ENCODE assay signal across 23 mouse cellular contexts in the genomic region with DNA sequence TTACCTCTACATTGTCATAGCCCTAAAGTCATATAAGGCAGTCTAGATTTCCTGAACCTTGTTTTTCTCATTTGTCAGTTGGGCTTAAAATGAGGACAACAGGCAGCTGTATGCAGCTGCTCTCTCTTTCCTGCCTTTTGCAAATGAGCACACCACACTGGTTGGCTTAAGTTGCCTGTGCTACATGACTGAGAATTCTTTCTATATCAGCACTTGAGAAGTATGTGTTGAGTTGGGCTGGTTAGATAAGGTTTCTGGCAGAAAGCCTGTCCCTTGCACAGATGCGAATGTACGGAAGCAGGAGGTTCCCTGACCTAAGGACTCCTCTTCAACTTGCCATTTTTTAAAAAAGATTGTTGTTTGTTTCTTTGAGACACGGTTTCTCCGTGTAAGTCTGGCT. TPM values are rescaled to one million over a fixed set of nuclear protein-coding genes. Genes with fewer than 3 reads are reported as not detected.
DNase-seq lines count a peak whose midpoint lies in the region; ATAC-seq and TF ChIP-seq lines count a peak whose summit lies in the region.
"Had no signal": no experiment of that assay in that cellular context is flagged by ENCODE, and none has a peak within 500 bp of the region (broad histone marks: within the 10 kb centered on the region; RNA-seq: fewer than 3 reads in every experiment).

No protein-coding gene starts in this region.

- intact Hi-C loops in heart, postnatal 10 days (cut with DNase I): no loop called here

- no peaks in the 10 kb centered on the region for H3K36me3 ChIP-seq in heart, embryonic 11.5 days (ENCODE audit: control insufficient read depth, insufficient read depth, low read length)
- H3K36me3 ChIP-seq in myocyte (ENCODE audit: control insufficient read depth, insufficient read depth): no peaks in the 10 kb centered on the region
- H3K36me3 ChIP-seq in hindbrain, embryonic 12.5 days: no peaks in the 10 kb centered on the region
- H3K36me3 ChIP-seq: embryonic facial prominence, embryonic 13.5 days; heart, embryonic 13.5 days; hindbrain, embryonic 15.5 days; intestine, embryonic 15.5 days; limb, embryonic 13.5 days; liver, embryonic 13.5 days; neural tube, embryonic 12.5 days had no signal

- DNase-seq in heart, adult 11 months: peak; percentile 90
- DNase-seq in kidney, postnatal 4 days: peak; percentile 4 to 6
- DNase-seq in kidney, adult 9 months: no peak
- peak; percentile 31 to 45 for DNase-seq in heart, postnatal 10 days
- DNase-seq in natural killer cell, adult 2 months (ENCODE audit: low spot score in 2 of 2): no peak
- DNase-seq: adrenal gland, postnatal 14 days; cerebellum, adult 11 months; cerebellum, postnatal 10 days; gastrocnemius, postnatal 10 days; liver, embryonic 13.5 days; right cerebral cortex, adult 18-20 months had no signal

- WGBS in heart, embryonic 11.5 days (ENCODE audit: insufficient replicate concordance): 43% methylated on average over 4 of the region's 4 CpGs
- WGBS in hindbrain, embryonic 12.5 days: 84% methylated on average over 4 of the region's 4 CpGs

- H3K9ac ChIP-seq in heart, embryonic 11.5 days (ENCODE audit: low read depth, low read length): no peak overlapping the region
- no peak overlapping the region for H3K9ac ChIP-seq in hindbrain, embryonic 12.5 days
- H3K9ac ChIP-seq: embryonic facial prominence, embryonic 13.5 days; heart, embryonic 13.5 days; hindbrain, embryonic 15.5 days; intestine, embryonic 15.5 days; limb, embryonic 13.5 days; liver, embryonic 13.5 days; neural tube, embryonic 12.5 days had no signal

- H3K27me3 ChIP-seq in heart, embryonic 11.5 days (ENCODE audit: control insufficient read depth, insufficient read depth, low read length): no peaks in the 10 kb centered on the region; the same call in 1 of the 2 replicates
- no peaks in the 10 kb centered on the region for H3K27me3 ChIP-seq in myocyte (ENCODE audit: control insufficient read depth, insufficient read depth, insufficient read length)
- H3K27me3 ChIP-seq in hindbrain, embryonic 12.5 days: no peaks in the 10 kb centered on the region
- H3K27me3 ChIP-seq: embryonic facial prominence, embryonic 13.5 days; hindbrain, embryonic 15.5 days; intestine, embryonic 15.5 days; limb, embryonic 13.5 days; liver, embryonic 13.5 days; neural tube, embryonic 12.5 days had no signal

- no peak overlapping the region for H3K4me2 ChIP-seq in heart, embryonic 11.5 days
- no peak overlapping the region for H3K4me2 ChIP-seq in myocyte (ENCODE audit: low read depth)
- no peak overlapping the region for H3K4me2 ChIP-seq in hindbrain, embryonic 12.5 days (replicated peaks)
- H3K4me2 ChIP-seq: embryonic facial prominence, embryonic 13.5 days; heart, embryonic 13.5 days; hindbrain, embryonic 15.5 days; intestine, embryonic 15.5 days; limb, embryonic 13.5 days; liver, embryonic 13.5 days; midbrain, embryonic 11.5 days; neural tube, embryonic 12.5 days had no signal

- H3K27ac ChIP-seq in heart, embryonic 11.5 days (ENCODE audit: low read depth, low read length): no peak overlapping the region
- no peak overlapping the region for H3K27ac ChIP-seq in hindbrain, embryonic 12.5 days
- H3K27ac ChIP-seq: embryonic facial prominence, embryonic 13.5 days; heart, embryonic 13.5 days; hindbrain, embryonic 15.5 days; intestine, embryonic 15.5 days; limb, embryonic 13.5 days; liver, embryonic 13.5 days; neural tube, embryonic 12.5 days; stomach, postnatal 0 days had no signal

- TF ChIP-seq POLR2A in myocyte (IDR thresholded peaks at IDR 0.05; ENCODE audit: insufficient read length, low read depth): no peak

- H3K79me2 ChIP-seq in myocyte (ENCODE audit: control insufficient read depth, insufficient read depth): no peaks in the 10 kb centered on the region

- no peaks in the 10 kb centered on the region for H3K4me1 ChIP-seq in heart, embryonic 11.5 days (ENCODE audit: control insufficient read depth, insufficient read depth, low read length)
- no peaks in the 10 kb centered on the region for H3K4me1 ChIP-seq in hindbrain, embryonic 12.5 days
- H3K4me1 ChIP-seq: embryonic facial prominence, embryonic 13.5 days; hindbrain, embryonic 15.5 days; intestine, embryonic 15.5 days; limb, embryonic 13.5 days; liver, embryonic 13.5 days; neural tube, embryonic 12.5 days had no signal

- no peak overlapping the region for H3ac ChIP-seq in myocyte (ENCODE audit: control insufficient read depth, insufficient read length)

- H3K4me3 ChIP-seq in heart, embryonic 11.5 days (ENCODE audit: low read depth, low read length): no peak overlapping the region
- no peak overlapping the region for H3K4me3 ChIP-seq in myocyte
- no peak overlapping the region for H3K4me3 ChIP-seq in hindbrain, embryonic 12.5 days
- H3K4me3 ChIP-seq: embryonic facial prominence, embryonic 13.5 days; heart, embryonic 13.5 days; hindbrain, embryonic 15.5 days; intestine, embryonic 15.5 days; limb, embryonic 13.5 days; liver, embryonic 13.5 days; neural tube, embryonic 12.5 days had no signal

- no peak for ATAC-seq in heart, embryonic 11.5 days (replicated peaks; ENCODE audit: insufficient number of reproducible peaks, low FRiP score, low TSS enrichment)
- ATAC-seq in hindbrain, embryonic 12.5 days (ENCODE audit: low FRiP score): no peak
- ATAC-seq: forebrain, embryonic 14.5 days; intestine, embryonic 15.5 days had no signal

- H3K9me3 ChIP-seq in heart, embryonic 11.5 days (replicated peaks; ENCODE audit: control insufficient read depth, low read length): no peaks in the 10 kb centered on the region
- H3K9me3 ChIP-seq in hindbrain, embryonic 12.5 days (replicated peaks): no peaks in the 10 kb centered on the region
- H3K9me3 ChIP-seq: embryonic facial prominence, embryonic 13.5 days; heart, embryonic 13.5 days; hindbrain, embryonic 15.5 days; intestine, embryonic 15.5 days; limb, embryonic 13.5 days; liver, embryonic 13.5 days; neural tube, embryonic 12.5 days had no signal

TF ChIP-seq in myocyte, 11 proteins besides CTCF, POLR2A, EP300 and RAD21:
- TF ChIP-seq USF1 (IDR thresholded peaks at IDR 0.05; ENCODE audit: low read depth) (no peak), MYOD1 (IDR thresholded peaks at IDR 0.05; ENCODE audit: control insufficient read depth in 1 of 3, insufficient read length in 2 of 3, low read depth in 2 of 3) (peak in 2 of 3 experiments; percentile 6 to 7)
TF ChIP-seq in myocyte: peak in this region for 1.

RNA-seq across cellular contexts. Expression of a gene that starts 31.0 kb away (rescaled TPM):
- 33.1 and 39.8 TPM in 2 replicates for polyA plus RNA-seq in heart, embryonic 11.5 days (2014; fragmentation: Nextera tagmentation; extraction: Ambion mirVana)
- 10 to 100 TPM; 21.0 to 23.9 TPM for total RNA-seq in heart, postnatal 10 days (2021)
- polyA plus RNA-seq in myocyte (2012; fragmentation: generic; extraction: Trizol): 17.3 TPM
- polyA plus RNA-seq in hindbrain, embryonic 12.5 days (2016; fragmentation: Nextera tagmentation; extraction: Ambion mirVana): 50.5 and 53.3 TPM in 2 replicates

Comparison
In these comparisons a context has a peak if more than half of its experiments do, and no peak if none do; other contexts are left out.
1. DNase-seq: peak in heart, adult 11 months (single experiment), kidney, postnatal 4 days (2 of 2) and heart, postnatal 10 days (2 of 2); none in kidney, adult 9 months (single experiment) and natural killer cell, adult 2 months (0 of 2).